Mouse (Mus musculus): Measurements from ENCODE around the gene Notch3.

Notch3 gene

DNA sequence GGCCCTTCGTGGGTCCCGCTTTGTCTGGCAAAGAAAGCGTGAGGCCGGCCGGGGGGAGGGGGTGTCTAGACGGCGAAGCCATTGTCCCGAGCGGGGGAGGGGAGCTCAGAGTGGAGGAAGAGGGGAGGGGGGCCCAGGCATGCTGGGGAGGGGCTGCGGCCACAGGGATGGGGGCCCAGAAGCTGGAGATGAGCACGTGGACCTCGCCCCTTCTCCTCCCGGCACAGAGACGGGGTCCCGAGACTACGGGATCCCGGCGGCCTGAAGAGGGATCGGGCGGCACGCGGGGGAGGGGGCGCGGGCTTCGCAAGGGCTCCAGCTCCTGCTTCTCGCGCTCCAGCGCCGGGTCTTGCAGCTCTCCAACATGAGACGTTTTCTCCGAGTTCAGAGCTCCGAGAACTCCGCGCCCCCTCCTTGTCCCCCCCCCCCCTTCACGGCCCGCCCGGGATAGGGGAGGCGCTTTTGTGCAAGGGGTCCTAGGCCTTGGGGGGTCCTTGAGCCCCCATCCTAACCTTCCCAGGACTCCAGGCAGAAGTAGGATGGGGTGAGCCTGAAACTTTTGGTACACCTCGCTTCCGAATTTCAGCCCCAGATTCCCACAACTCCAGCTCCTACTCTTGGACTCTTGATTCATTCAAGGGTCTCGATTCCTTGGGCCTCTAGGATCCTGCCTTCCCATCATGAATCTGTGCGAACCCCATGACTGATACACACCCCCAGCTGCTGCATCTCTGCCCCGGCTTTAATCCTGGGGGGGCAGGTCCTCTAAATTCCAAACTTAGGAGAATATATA, 653 bp downstream of the Notch3 start:
- DNase-seq (ENCODE audit: low spot score), result no peak

DNA sequence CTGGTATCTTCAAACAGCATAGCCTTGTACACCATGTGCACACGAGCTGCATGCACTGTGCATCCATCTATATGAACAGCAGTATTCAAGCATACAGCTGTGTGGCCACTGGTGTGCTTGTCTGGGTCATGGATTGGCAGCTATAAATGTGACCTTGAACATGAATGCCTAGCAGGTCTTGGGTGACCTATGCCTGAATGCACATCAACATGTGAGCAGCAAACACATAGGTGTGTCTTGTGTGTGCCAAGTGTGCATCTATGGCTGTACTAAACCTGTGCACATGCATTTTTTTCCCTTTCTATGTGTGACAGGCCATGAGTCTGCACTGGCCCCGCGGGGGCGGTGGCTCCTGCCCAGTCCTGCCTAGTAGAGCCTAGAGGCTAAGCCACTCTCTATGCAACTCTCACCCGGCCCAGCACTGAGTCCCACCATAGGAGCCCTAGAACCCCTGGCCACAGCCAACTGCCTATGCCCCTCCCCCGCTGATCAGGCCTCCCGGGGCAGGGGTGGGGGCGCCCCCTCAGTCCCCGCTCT, 1.3 kb downstream of the Notch3 start:
- DNase-seq (ENCODE audit: low spot score), result no peak

GRCm38 (mm10) chr17:32164780-32165179, 1.9 kb downstream of the Notch3 start:
- DNase-seq (ENCODE audit: low spot score), result no peak

- DNase-seq (ENCODE audit: low spot score), result no peak
These were observed 2.6 kb downstream of the Notch3 start for GRCm38 (mm10) chr17:32163910-32164650.

DNA sequence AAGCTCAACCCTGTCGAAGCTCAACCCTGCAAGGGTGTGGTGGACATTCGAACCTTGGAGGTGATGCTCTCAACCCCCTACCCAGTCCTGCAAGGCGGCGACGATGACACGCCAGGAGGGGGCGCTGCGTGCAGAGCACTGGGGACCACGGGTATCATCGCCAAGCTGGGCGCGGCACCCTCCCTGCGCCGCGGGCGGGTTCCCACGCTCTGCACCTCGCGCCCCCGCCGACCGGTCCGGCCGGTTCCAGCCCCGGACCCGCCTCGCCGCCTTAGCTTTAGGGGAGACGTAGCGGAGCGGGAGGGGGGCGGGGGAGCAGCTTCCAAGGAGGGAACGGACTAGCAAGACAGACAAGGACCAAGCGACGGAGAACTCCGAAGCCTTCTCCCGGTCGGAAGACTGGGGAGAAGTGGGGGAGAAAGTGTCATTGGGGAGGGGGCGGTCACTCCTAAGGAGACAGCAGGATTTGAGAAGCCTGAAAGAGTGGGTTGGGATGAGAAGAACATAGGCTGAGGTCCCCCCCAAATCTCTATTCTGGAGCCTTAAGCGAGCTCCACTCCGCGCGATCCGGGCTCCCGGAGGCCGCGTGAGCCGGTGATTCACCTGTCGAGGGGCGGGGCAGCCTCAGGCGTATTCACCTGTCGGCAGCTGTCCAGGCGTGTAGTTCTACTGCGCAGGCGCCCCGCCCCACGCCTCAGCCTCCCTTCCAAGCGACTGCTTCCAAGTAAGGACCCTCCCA, 4.4 kb downstream of the Notch3 start:
- no peak for DNase-seq (ENCODE audit: low spot score)

- DNase-seq (ENCODE audit: low spot score), result no peak
These were observed 5.8 kb downstream of the Notch3 start for GRCm38 (mm10) chr17:32160882-32161281.

- DNase-seq (ENCODE audit: low spot score), result no peak
These were observed 7.8 kb downstream of the Notch3 start for GRCm38 (mm10) chr17:32158841-32159240.

GRCm38 (mm10) chr17:32146718-32147117, 19.9 kb downstream of the Notch3 start:
- DNase-seq (ENCODE audit: low spot score), result no peak

- peak; percentile 63 for DNase-seq (ENCODE audit: low spot score)
These were observed 23.5 kb downstream of the Notch3 start for GRCm38 (mm10) chr17:32142907-32143854.

GRCm38 (mm10) chr17:32142234-32142633, 24.4 kb downstream of the Notch3 start:
- no peak for DNase-seq (ENCODE audit: low spot score)

- DNase-seq (ENCODE audit: low spot score), result no peak
These were observed 33.3 kb downstream of the Notch3 start for GRCm38 (mm10) chr17:32133375-32133774.

DNA sequence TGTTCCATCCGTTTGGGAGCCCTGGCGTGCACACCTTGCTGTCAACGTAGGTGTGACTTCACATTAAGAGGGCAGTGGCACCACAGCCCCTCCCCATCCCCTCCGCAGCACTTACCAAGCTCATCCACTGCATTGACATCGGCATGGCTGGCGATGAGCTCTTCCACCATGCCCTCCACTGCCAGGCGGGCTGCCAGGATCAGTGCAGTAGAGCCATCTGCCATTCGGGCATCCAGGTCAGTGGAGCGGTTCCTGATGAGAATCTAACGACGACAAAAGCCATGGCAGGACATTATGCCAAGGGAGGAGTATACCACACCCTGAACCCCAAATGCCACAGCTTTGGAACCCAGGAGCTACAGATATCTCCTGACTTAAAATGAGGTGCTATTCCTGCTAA, 34.6 kb downstream of the Notch3 start:
- no peak for DNase-seq (ENCODE audit: low spot score)

- no peak for DNase-seq (ENCODE audit: low spot score)
These were observed 36.1 kb downstream of the Notch3 start for GRCm38 (mm10) chr17:32130506-32130905.

DNA sequence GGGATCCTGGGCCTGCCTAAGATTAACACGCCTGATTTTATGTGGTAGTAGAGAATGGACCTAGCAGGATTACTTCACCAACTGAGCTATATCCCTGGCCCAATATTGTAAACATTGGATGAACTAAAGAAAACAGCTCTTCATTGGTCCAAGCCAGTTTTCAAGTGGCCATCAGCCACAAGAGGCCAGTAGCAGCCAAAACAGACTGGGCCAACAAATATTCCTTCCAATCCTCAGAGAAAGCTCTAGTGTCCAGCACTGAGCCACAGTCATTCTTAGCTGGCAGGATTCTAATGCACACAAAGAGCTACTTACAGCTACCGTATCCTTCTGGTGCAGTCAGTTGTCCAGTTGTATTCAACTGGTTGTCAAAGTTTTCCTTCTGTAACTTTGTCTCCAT, 39.5 kb downstream of the Notch3 start:
- DNase-seq (ENCODE audit: low spot score), result no peak

DNA sequence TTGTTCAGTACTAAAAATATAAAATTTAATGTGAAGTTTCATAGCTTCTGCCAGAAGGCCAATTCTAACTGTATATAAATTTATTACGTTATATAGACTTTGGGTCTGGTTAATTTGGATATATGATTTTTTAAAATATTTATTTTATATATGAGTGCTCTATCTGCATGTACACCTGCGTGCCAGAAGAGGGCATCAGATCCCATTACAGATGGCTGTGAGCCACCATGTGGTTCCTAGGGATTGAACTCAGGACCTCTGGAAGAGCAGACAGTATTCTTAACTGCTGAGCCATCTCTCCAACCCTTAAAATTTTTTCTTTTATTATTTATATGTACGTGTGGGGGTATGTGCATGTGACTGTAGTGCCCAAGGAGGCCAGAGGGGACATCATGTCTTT, 41.2 kb downstream of the Notch3 start:
- DNase-seq (ENCODE audit: low spot score), result no peak

DNA sequence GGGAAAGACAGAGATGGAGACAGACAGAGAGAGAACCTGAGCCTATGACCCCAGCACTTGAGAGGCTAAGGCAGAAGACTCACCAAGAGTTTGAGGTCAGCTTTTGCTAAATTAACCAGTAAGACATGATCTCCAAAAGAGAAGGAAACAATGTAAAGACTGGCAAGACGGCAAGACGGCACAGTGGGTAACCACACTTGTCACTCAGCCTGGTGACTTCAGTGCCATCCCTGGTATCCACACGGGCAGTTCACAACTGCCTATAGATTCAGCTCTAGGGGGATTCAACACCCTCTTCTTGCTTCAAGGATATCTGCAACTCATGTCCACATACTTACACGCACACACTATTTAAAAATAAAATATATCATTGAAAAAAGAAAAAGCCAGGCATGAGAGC, 43.1 kb downstream of the Notch3 start:
- DNase-seq (ENCODE audit: low spot score), result no peak

DNA sequence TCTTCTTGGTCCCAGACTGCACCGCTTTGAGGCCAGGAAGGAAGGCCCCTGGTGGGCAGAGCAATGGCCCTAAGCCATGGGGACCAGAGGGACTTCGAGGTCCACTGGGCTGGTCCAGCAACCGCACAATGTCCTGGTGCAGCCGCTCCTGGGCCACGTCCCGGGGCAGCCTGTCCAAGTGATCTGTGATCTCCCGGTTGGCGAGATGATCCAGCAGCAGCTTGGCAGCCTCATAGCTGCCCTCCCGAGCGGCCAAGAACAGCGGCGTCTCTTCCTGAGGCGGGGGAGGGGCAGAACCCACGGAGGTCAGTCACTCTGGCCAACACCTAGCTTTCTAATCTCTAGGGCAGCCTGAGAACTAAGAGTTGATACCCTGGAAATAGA, 44.1 kb downstream of the Notch3 start:
- DNase-seq (ENCODE audit: low spot score), result no peak

DNA sequence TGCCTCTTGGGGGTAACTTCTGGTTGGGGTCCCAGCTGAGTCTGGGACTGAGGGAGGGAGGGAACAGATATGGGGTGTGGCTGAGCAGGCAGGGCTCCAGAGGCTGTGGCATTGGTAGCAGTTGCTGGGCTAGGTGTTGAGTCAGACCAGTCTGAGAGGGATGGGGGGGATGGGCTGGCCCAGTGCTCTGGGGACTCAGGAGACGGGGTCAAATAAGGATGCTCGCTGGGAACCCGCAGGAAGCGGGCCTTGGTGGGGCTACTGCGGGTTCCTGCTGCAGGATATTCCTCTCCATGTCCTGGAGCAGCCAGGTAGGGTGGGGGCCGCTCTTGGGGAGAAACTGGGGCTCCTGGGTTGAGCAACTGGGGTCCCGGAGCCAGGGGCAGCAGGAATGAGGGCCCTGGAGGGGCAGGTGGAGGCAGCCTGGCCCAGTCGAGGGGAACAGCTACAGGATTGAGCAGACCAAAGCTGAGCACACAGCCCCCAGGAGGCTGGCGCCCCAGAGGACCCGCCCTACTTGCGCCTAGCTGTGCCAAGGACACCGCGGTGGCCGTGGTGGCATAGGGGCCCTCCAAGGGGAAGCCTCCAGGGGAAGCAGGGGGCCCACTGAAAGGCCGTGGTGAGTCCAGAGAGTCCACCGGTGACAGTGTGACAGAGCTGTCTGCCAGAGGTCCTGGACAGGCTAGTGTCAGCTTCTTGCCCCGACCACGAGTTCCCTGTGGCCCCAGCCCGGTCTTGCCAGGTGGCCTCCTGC, 44.6 kb downstream of the Notch3 start:
- no peak for DNase-seq (ENCODE audit: low spot score)

GRCm38 (mm10) chr17:32120771-32121532, 45.7 kb downstream of the Notch3 start:
- DNase-seq (ENCODE audit: low spot score), result no peak

DNA sequence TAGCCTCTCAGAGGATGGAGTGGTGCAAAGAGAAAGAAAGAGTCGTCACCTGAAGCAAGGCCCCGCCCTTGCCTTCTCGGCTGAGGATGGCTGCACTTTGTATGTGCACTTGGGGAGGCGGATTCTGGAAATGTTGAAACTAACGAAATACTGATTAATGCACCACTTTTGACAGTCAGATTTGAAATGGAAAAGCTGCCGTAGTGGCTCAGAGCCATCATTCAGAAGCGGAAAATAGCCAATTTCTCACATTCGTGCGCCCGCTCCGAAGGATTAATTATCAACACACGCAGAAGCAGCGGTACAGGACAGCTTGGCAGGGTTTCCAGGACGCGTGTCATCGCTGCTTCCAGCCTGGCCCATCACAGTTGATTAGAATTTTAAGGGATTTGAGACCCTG, 47.5 kb downstream of the Notch3 start:
- no peak for DNase-seq (ENCODE audit: low spot score)
